Mouse (Mus musculus): ENCODE results near the gene Vta1. TPM values are rescaled to one million over a fixed set of nuclear protein-coding genes. Genes with fewer than 3 reads are reported as not detected.

Vta1 gene
- polyA plus RNA-seq, 1 experiment from 2014 or later, result 103 TPM

- Histone ChIP-seq H3K4me3 (no peak overlapping the region), H3K36me3 (no peaks in the 10 kb centered on the region), H3K4me1 (no peaks in the 10 kb centered on the region), H3K27me3 (ENCODE audit: low read depth, poor library complexity, severe bottlenecking) (no peaks in the 10 kb centered on the region), H3K9me3 (replicated peaks) (no peaks in the 10 kb centered on the region), H3K27ac (no peak overlapping the region)
- 100% methylated on average over 1 of the region's 1 CpGs for WGBS
- DNase-seq (ENCODE audit: low spot score), result no peak
Observed at GRCm38 (mm10) chr10:14625706-14626105, 79.7 kb downstream of the Vta1 start.

DNA sequence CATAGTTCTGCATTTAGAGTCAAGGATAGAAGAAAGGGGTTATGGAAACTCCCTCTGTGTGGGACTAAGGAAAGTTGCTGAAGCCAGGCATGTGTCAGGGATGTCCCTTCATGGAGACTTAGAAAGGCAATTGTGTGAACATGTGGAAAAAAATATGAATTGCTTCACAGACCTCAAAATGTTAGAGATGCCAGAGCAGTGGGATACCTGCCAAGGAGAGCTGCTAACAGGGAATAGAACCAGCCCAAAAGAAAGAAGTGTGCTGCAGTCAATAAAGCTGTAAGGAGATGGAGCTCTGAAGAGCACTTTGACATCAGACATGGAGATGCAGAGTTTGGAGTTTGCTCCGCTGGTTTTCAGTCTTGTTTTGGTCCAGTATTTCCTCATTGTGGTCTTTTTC, 86.2 kb downstream of the Vta1 start:
- DNase-seq (ENCODE audit: low spot score), result no peak
- Histone ChIP-seq H3K27me3 (ENCODE audit: low read depth, poor library complexity, severe bottlenecking) (no peaks in the 10 kb centered on the region), H3K4me1 (no peaks in the 10 kb centered on the region), H3K4me3 (no peak overlapping the region), H3K36me3 (no peaks in the 10 kb centered on the region), H3K27ac (no peak overlapping the region), H3K9me3 (replicated peaks) (no peaks in the 10 kb centered on the region)
- WGBS, result 96% methylated on average over 1 of the region's 1 CpGs

GRCm38 (mm10) chr10:14618301-14618700, 87.1 kb downstream of the Vta1 start:
- 97% methylated on average over 1 of the region's 1 CpGs for WGBS
- no peaks in the 10 kb centered on the region for H3K27me3 ChIP-seq (ENCODE audit: low read depth, poor library complexity, severe bottlenecking)
- no peaks in the 10 kb centered on the region for H3K4me1 ChIP-seq
- H3K36me3 ChIP-seq, result no peaks in the 10 kb centered on the region
- no peak overlapping the region for H3K27ac ChIP-seq
- no peak for DNase-seq (ENCODE audit: low spot score)
- H3K9me3 ChIP-seq (replicated peaks), result no peaks in the 10 kb centered on the region
- no peak overlapping the region for H3K4me3 ChIP-seq

DNA sequence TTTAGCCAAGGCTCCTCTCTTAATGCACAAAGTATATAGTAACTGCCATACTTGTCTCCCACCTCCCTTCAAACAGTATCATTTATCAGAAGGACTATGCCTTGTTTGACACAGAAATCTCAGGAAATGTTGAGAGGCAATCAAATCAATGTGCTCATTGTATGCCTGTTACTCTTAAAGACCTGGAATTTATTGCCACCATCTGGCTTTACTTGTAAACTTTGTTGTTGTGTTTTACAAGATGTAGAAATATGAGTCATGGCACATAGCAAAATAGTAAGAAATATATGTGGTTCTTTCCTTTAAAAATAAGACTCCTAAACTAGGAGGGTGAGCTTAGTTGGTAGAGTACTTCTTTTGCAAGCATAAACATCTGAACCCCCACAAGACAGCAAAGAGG, 89.9 kb downstream of the Vta1 start:
- H3K36me3 ChIP-seq, result no peaks in the 10 kb centered on the region
- H3K27me3 ChIP-seq (ENCODE audit: low read depth, poor library complexity, severe bottlenecking), result no peaks in the 10 kb centered on the region
- no peak overlapping the region for H3K4me3 ChIP-seq
- no peaks in the 10 kb centered on the region for H3K9me3 ChIP-seq (replicated peaks)
- H3K4me1 ChIP-seq, result no peaks in the 10 kb centered on the region
- no peak overlapping the region for H3K27ac ChIP-seq
- no peak for DNase-seq (ENCODE audit: low spot score)

DNA sequence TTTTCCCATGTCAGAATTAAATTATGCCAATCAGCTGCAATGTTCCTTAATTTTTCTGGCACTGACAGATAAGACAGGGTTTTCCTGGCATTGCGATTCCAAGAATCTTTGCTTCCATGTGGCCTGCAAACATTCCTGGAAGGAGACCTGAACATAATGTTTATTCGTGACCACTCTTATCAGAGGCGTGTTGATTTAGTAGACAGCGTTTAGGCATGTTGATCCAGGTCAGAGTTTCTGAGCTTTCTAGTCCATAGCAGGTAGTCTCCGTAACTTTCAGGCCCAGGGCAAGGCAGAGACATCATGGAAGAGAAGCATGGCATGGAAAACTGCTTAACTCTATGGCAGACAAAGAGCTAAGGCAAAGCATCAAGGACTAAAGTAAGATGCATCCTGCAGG, 97.8 kb downstream of the Vta1 start:
- Histone ChIP-seq H3K9me3 (replicated peaks) (no peaks in the 10 kb centered on the region), H3K4me3 (no peak overlapping the region), H3K36me3 (no peaks in the 10 kb centered on the region), H3K27me3 (ENCODE audit: low read depth, poor library complexity, severe bottlenecking) (no peaks in the 10 kb centered on the region), H3K27ac (no peak overlapping the region), H3K4me1 (no peaks in the 10 kb centered on the region)
- WGBS, result 93% methylated on average over 5 of the region's 5 CpGs
- DNase-seq (ENCODE audit: low spot score), result no peak

Other genes starting within 250 kb of the Vta1 start
- gene Adgrg6, start 159.9 kb downstream of the Vta1 start, polyA plus RNA-seq (2016; fragmentation: Nextera tagmentation; extraction: Ambion mirVana), result 0.45 and 0.48 TPM in 2 replicates
- 0.73 TPM in 1 of 2 replicates, not detected in the other for gene Nmbr, start within 50 bp of the Vta1 start, polyA plus RNA-seq (2016; fragmentation: Nextera tagmentation; extraction: Ambion mirVana)
- gene Gje1, start 12.7 kb upstream of the Vta1 start, polyA plus RNA-seq (2016; fragmentation: Nextera tagmentation; extraction: Ambion mirVana), result not detected in 2 replicates